Mouse (Mus musculus): ENCODE results near the gene Pdlim1. TPM values are rescaled to one million over a fixed set of nuclear protein-coding genes. Genes with fewer than 3 reads are reported as not detected.

Pdlim1 gene
- polyA plus RNA-seq, 1 experiment from 2014 or later: 80.4 TPM

DNA sequence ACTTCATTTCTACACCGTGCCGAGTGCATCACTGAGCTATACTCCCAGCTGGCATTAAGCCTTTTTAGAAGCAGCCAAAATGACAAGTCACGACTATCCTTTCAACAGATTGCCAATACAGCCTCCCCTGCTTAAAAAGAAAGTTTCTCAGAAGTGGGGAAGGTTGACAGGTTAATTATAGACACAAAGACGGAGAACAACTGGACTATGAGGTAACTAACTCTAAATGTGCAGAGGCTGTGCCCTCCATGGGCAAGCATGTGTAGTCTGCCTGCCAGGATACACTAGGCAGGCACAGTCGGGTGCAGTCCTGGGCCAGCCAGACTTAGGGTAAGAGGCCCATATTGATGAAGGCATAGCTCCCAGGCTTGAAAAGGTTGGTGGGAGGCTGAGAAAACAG is 2.1 kb downstream of the Pdlim1 start:
- ATAC-seq: no peak
- Histone ChIP-seq H3K9ac (replicated peaks) (peak overlapping the region; percentile 34; the same call in 1 of the 2 replicates), H3K4me3 (ENCODE audit: low read depth, low read length) (peak overlapping the region; percentile 86), H3K27me3 (ENCODE audit: insufficient read depth, low read length) (no peaks in the 10 kb centered on the region), H3K36me3 (replicated peaks; ENCODE audit: insufficient read depth, low read length) (peaks cover 2% of the 10 kb centered on the region; the same call in 1 of the 2 replicates), H3K27ac (ENCODE audit: low read depth) (no peak overlapping the region), H3K9me3 (ENCODE audit: low read length) (no peaks in the 10 kb centered on the region), H3K4me1 (ENCODE audit: insufficient read depth) (peaks cover 21% of the 10 kb centered on the region), H3K4me2 (ENCODE audit: low read depth, low read length) (peak overlapping the region; percentile 93)
- DNase-seq: no peak
- WGBS (ENCODE audit: insufficient replicate concordance): 69% methylated on average over 5 of the region's 5 CpGs
- TF ChIP-seq CTCF (IDR thresholded peaks at IDR 0.05; ENCODE audit: low read depth) (no peak), EP300 (IDR thresholded peaks at IDR 0.05; ENCODE audit: low read depth) (no peak)

DNA sequence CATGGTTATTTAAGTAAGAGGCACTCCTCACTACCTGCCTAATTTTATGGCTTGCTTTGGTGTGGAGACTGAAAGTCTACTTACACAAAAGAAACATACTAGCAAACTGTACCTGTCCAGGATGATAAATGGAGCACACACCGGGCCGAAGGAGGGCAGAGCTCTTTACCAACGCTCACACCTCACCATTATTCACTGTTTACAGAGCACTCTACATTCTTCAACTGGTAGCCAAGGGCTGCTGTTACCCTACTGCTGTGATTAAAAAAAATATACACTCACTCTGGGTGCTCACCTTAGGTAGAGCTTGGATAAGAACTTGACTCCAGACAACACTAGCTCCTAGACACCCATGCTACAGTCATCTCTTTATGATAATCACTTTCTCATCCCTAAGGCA is 3.1 kb downstream of the Pdlim1 start:
- peaks cover 2% of the 10 kb centered on the region; the same call in 1 of the 2 replicates for H3K36me3 ChIP-seq (replicated peaks; ENCODE audit: insufficient read depth, low read length)
- no peak overlapping the region for H3K4me3 ChIP-seq (ENCODE audit: low read depth, low read length)
- peaks cover 21% of the 10 kb centered on the region for H3K4me1 ChIP-seq (ENCODE audit: insufficient read depth)
- ATAC-seq (no peak), DNase-seq (no peak)
- H3K27me3 ChIP-seq (ENCODE audit: insufficient read depth, low read length): no peaks in the 10 kb centered on the region
- H3K4me2 ChIP-seq (ENCODE audit: low read depth, low read length): peak overlapping the region; percentile 22; the same call in 1 of the 2 replicates
- WGBS (ENCODE audit: insufficient replicate concordance): 66% methylated on average over 3 of the region's 3 CpGs
- H3K9ac ChIP-seq (replicated peaks): no peak overlapping the region
- TF ChIP-seq EP300 (IDR thresholded peaks at IDR 0.05; ENCODE audit: low read depth) (no peak), CTCF (IDR thresholded peaks at IDR 0.05; ENCODE audit: low read depth) (no peak)
- no peak overlapping the region for H3K27ac ChIP-seq (ENCODE audit: low read depth)
- no peaks in the 10 kb centered on the region for H3K9me3 ChIP-seq (ENCODE audit: low read length)

DNA sequence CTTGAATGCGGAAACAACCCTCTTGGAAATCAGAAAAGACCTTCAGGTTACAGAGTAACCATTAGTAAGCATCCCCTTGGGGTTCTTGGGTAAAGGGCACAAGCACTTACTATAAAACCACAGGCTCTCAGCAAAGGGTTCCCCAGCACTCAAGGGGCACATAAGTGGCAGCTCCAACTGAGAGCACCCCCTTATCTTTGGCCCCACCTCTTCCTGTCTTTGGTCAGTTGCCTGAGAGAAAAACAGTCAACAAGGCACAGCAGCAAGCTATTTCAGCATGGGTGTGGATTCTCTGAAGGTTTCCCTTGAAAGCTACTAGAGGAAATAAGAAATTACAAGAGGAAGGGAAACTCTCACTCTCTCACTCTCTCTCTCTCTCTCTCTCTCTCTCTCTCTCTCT is 4.3 kb downstream of the Pdlim1 start:
- Histone ChIP-seq H3K27ac (ENCODE audit: low read depth) (peak overlapping the region; percentile 36; the same call in 1 of the 2 replicates), H3K9ac (replicated peaks) (no peak overlapping the region), H3K36me3 (replicated peaks; ENCODE audit: insufficient read depth, low read length) (peaks cover 2% of the 10 kb centered on the region; the same call in 1 of the 2 replicates), H3K4me2 (ENCODE audit: low read depth, low read length) (no peak overlapping the region), H3K4me1 (ENCODE audit: insufficient read depth) (peaks cover 21% of the 10 kb centered on the region), H3K27me3 (ENCODE audit: insufficient read depth, low read length) (no peaks in the 10 kb centered on the region), H3K4me3 (ENCODE audit: low read depth, low read length) (no peak overlapping the region), H3K9me3 (ENCODE audit: low read length) (no peaks in the 10 kb centered on the region)
- ATAC-seq (no peak), DNase-seq (no peak)
- WGBS (ENCODE audit: insufficient replicate concordance): 64% methylated on average over 1 of the region's 1 CpGs
- TF ChIP-seq CTCF (IDR thresholded peaks at IDR 0.05; ENCODE audit: low read depth): no peak
- no peak for TF ChIP-seq EP300 (IDR thresholded peaks at IDR 0.05; ENCODE audit: low read depth)

DNA sequence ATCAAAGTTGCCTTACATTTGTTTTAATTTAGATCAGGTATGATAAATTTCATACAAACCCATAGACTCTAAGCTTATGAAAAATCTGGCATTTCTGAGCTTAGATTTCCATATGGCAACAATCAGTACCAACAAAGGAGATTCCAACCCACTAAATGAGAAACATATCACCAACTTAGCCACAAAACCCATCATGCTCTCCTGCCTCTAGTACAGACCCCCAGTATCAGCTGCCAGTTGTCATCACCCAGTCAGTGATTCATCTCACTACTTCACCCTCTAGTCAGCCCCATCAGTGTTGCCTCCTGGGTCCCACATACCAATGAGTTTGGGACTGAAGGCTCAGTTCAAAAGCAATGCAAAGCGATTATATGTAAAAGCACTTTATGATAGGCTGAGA is 12.2 kb downstream of the Pdlim1 start:
- Histone ChIP-seq H3K27ac (ENCODE audit: low read depth) (no peak overlapping the region), H3K9me3 (ENCODE audit: low read length) (no peaks in the 10 kb centered on the region), H3K4me1 (ENCODE audit: insufficient read depth) (peaks cover 27% of the 10 kb centered on the region), H3K27me3 (ENCODE audit: insufficient read depth, low read length) (no peaks in the 10 kb centered on the region), H3K9ac (replicated peaks) (no peak overlapping the region), H3K36me3 (replicated peaks; ENCODE audit: insufficient read depth, low read length) (no peaks in the 10 kb centered on the region), H3K4me3 (ENCODE audit: low read depth, low read length) (no peak overlapping the region), H3K4me2 (ENCODE audit: low read depth, low read length) (no peak overlapping the region)
- DNase-seq (no peak), ATAC-seq (no peak)
- WGBS (ENCODE audit: insufficient replicate concordance): 88% methylated on average over 1 of the region's 1 CpGs
- TF ChIP-seq CTCF (IDR thresholded peaks at IDR 0.05; ENCODE audit: low read depth) (no peak), EP300 (IDR thresholded peaks at IDR 0.05; ENCODE audit: low read depth) (no peak)

DNA sequence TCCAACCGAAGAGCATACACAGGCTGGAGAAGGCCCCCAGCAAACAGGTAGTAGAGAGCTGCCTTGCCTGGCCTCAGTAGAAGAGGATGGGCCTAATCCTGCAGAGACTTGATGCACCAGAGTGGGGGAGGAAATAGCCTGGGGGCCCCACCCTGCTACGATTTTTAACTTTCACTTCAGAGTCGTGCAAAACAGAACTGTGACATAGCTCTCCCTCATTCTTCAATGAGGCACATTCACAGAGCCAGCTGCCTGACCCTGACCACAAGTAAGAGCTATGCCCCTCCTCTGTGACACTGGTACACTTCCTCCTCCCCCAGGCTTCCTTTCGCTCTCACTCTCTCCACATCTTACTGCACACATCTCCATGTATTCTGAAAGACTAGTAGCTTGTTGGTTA is 14.2 kb downstream of the Pdlim1 start:
- no peaks in the 10 kb centered on the region for H3K36me3 ChIP-seq (replicated peaks; ENCODE audit: insufficient read depth, low read length)
- ATAC-seq (peak; percentile 47), DNase-seq (no peak)
- no peak overlapping the region for H3K9ac ChIP-seq (replicated peaks)
- no peaks in the 10 kb centered on the region for H3K27me3 ChIP-seq (ENCODE audit: insufficient read depth, low read length)
- WGBS (ENCODE audit: insufficient replicate concordance): 29% methylated on average over 4 of the region's 4 CpGs
- H3K9me3 ChIP-seq (ENCODE audit: low read length): no peaks in the 10 kb centered on the region
- peaks cover 30% of the 10 kb centered on the region for H3K4me1 ChIP-seq (ENCODE audit: insufficient read depth)
- H3K4me3 ChIP-seq (ENCODE audit: low read depth, low read length): no peak overlapping the region
- H3K27ac ChIP-seq (ENCODE audit: low read depth): peak overlapping the region; percentile 36; the same call in 1 of the 2 replicates
- TF ChIP-seq EP300 (IDR thresholded peaks at IDR 0.05; ENCODE audit: low read depth) (no peak), CTCF (IDR thresholded peaks at IDR 0.05; ENCODE audit: low read depth) (no peak)
- H3K4me2 ChIP-seq (ENCODE audit: low read depth, low read length): no peak overlapping the region

DNA sequence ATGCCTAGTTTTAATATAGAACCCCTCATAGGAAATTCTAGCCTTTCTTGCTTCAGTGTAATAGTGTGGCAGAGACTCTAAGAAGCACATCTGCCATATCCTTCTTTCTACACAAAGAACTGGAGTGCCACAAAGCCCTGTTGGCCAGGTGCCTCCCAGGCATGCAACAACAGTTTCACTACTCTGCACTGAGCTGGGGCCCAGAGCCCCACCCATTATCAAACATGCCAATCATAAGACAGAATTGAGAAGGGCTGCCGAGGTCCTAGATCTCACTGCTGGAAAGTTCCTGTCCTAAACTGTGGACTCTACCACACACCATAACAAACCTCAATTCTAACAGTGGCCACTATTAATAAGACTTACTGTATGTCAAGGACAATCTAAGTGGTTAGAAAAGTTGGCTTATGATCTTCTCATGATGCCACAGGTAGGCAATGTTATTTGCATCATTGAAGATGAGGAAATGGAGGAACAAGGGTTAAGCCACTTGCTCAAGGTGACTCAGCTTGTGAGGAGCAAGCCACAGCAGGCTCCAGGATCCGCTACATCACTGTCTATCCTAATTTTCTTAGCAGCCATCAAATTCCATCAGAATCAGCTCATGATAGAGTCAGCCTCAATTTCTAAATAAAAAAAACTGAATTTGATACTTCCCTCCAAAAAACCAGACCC is 15.1 kb downstream of the Pdlim1 start:
- Histone ChIP-seq H3K9ac (replicated peaks) (no peak overlapping the region), H3K9me3 (ENCODE audit: low read length) (no peaks in the 10 kb centered on the region), H3K4me2 (ENCODE audit: low read depth, low read length) (no peak overlapping the region), H3K4me1 (ENCODE audit: insufficient read depth) (peaks cover 29% of the 10 kb centered on the region), H3K36me3 (replicated peaks; ENCODE audit: insufficient read depth, low read length) (peaks cover 4% of the 10 kb centered on the region; the same call in 1 of the 2 replicates), H3K27me3 (ENCODE audit: insufficient read depth, low read length) (no peaks in the 10 kb centered on the region), H3K4me3 (ENCODE audit: low read depth, low read length) (no peak overlapping the region), H3K27ac (ENCODE audit: low read depth) (no peak overlapping the region)
- ATAC-seq (no peak), DNase-seq (no peak)
- no peak for TF ChIP-seq EP300 (IDR thresholded peaks at IDR 0.05; ENCODE audit: low read depth)
- TF ChIP-seq CTCF (IDR thresholded peaks at IDR 0.05; ENCODE audit: low read depth): no peak
- WGBS (ENCODE audit: insufficient replicate concordance): 49% methylated on average over 2 of the region's 2 CpGs

All from liver, postnatal 0 days (tissue).